Mouse (Mus musculus) brain, adult 2 months (tissue): ENCODE results near the gene Tlcd2.

Experiments
- DNase-seq: peaks from one replicate; pipeline ENCODE4 v3.0.0; 2011; ENCODE audit warnings: low read depth, low spot score

The Tlcd2 gene

DNA sequence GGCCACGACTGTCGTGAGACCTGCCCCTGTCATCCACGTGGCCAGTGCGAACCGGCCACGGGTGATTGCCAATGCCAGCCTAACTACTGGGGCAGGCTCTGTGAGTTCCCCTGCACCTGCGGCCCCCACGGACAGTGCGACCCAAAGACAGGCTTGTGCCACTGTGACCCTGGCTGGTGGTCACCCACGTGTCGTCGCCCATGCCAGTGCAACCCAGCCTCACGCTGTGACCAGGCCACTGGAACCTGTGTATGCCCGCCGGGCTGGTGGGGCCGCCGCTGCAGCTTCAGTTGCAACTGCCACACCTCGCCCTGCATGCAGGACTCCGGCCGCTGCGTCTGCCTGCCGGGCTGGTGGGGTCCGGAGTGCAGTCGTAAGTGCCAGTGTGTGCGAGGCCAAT is 53.7 kb downstream of the Tlcd2 start:
- no peak for DNase-seq

DNA sequence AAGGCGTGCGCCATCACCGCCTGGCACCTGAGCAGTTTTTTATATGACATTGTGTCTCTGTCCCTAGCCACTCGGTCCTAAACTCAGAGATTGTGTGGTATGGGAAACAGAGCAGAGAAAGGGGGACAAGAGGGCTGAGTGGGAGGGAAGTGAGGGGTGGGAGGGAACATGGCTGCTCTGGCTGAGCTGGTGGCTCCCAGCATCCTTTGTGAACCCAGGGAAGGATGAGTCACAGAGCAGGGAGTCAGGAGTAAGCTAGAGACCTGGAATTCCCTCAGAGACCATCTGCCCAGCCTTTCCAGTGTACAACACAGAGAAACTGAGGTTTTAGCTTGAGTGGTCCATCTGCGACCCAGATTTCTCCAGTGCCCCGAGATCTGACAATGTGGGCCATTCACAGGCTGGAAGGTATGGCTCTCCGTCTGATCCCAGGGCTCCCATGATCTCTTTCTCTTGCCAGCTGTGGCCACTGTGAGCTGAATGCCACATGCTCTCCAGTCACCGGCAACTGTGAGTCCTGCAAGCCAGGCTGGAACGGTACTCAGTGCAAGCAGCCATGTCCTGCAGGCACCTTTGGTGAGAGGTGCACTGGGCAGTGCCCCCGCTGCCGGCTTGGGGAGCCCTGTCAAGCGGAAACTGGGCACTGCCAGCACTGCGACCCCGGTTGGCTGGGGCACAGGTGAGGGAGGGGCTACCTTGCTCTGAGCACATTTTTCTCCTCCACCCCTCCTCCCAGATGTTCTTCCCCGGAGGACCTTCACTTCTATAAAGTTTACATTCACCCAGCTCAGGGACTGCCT is 58.5 kb downstream of the Tlcd2 start:
- peak; percentile 71 for DNase-seq
